Mouse (Mus musculus) cerebellum, postnatal 14 days (tissue): ENCODE measurements at regions not wholly inside any gene's neighbourhood (a gene's known extent, or its start where the extent isn't known, plus 50 kb on each side); places are given as distances from the start of the nearest gene placed in this dataset.

Experiments
- DNase-seq, 2 experiments: peaks; one replicate each; pipeline ENCODE4 v3.0.0; 2021; ENCODE audit warnings: mixed read lengths in 2 of 2

GRCm38 (mm10) chr14:24550763-24551471 lies 64.0 kb downstream of the Rps24 start:
- DNase-seq: peak; percentile 57 to 67

DNA sequence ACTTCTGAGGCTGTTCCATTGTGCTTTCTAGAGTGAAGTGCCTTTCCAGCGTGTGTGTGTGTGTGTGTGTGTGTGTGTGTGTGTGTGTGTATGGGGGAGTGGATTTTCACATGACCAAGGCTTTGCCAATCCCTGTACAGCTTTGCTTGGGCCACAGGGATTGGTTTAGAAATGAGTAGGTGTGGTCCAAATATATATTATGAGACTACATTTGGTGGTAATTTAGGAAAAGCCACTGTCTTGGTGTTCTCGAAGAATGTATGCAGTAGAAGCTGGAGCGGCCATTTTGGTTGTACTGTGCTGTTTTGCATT lies 64.5 kb downstream of the Rps24 start:
- no peak for DNase-seq

DNA sequence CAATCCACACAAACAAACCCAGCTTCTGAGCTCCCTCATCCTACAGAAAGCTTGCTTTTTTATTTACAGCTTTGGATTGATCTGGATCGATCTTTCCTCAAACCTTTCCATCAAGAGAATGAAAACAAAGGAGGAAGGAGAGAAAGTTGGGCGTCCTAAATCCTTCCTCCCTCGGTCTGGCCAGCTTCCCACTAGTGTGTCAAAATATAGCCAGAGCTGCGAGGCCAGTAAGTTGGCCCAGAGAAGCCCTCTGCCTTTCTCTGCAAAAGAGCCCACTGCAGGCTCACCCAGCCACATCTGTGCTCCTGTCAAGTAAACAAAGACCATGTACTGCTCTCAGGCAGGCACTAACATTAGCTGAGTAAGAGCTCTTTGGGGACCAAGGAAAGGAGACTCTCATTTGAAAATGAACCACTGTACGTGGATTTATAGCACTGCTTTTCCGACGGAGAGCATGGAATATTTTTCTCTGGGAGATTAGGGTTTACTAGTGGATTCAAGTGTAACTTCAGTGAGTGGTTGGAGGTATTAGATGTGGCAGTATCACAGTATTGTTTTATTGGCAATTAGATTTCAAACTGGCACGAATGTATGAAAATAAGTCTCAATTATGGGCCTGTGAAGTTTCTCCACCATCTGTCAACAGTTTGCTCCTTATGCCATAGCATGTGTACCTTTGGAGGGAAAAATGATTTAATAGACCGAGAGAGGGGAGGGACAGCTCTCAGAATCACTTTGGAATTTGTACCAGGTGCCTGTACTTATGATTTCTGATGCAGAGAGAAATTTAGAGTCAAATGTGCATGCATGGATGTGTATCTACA lies 78.1 kb downstream of the Rps24 start:
- DNase-seq: no peak

DNA sequence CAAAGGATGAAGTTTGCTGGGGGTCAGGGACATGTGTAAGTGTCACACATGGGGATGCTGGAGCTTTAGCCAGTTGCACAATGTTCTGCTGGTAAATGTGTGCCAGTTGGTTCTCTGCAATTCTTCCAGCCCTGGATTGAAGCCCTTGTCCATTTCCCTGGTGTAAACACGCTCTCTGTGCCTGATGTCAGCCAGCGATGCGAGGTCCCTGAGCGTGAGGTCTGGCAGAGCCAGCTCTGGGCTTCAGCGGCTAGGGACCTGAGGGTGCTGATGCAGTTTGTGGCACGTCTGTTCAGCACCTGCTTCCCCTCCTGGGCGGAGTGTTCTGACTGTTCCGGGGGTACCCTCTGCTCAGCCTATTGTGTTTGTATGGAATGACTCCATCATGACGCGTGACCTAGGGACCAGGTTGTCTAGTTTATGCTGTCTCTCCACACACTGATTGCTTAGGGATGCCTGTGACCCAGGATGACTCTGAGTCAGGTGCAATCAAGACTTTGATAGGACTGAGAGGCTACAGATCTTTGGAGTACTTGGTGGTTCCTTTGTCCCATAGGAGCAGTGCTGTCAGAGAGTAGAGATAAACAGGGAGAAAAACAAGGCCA lies 78.9 kb downstream of the Rps24 start:
- DNase-seq: no peak

- no peak for DNase-seq
Measured at GRCm38 (mm10) chr14:24575111-24575510, 88.2 kb downstream of the Rps24 start.

DNA sequence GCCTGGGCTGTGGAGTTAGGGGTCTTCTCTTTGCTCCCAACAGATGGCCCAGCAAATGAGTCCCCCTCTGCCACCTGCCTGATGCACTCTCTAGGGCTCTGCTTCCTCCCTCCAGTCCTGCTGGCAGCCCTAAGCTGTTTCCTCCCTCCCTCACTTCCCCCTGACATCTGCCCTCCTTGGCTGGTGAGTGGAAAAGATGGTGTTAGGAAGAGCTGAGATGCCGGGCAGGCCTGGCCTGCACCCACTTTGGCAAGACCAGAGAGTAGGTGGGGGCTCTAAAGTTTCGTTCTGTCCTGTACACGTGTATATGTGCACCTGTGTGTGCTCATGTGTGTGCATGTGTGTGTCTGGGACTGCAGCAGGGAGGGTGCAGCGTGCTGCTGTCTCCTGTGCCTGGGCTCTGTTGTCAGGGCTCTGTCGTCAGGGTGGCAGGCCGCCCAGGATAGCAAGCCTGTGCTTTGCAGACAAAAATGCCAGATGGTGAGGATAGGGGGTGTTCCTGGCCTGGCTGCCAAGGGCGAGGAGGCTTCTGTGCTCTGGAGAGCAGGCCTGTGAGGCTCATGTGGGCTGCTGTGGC lies 91.7 kb downstream of the Rps24 start:
- DNase-seq: peak; percentile 96

DNA sequence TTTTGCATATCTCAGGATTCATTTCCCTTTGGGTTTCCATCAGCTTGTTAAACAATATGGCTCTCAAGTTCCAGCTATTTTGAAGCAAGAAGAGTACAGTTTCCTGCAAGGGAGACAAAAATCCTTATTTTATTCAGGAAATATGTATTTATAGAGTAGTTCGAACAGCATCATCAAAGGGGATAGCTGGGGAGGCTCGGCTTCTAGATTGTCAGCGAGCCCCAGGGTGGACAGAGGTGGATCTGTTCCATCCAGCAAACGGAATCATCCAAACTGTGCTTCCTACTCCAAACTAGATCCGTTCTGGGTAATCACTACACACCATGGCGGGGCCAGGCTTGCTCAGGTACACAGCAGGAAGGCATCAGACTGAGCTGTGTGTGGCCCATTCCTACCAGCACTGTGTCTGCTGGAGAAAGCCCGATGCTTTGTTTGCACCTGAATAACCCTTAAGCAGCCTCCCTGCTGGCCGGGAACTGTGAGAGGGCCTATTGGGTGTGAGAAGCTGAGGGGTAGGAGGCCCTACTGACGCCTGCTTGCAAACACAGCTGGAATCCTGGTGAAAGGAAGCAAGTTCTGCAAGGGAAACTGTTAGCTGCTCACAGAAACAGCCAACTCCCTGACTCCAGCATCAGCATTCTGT lies 92.3 kb downstream of the Rps24 start:
- DNase-seq: peak; percentile 50 to 61

- DNase-seq: peak; percentile 34 to 39
Measured at GRCm38 (mm10) chr14:24586133-24586908, 99.4 kb downstream of the Rps24 start.

DNA sequence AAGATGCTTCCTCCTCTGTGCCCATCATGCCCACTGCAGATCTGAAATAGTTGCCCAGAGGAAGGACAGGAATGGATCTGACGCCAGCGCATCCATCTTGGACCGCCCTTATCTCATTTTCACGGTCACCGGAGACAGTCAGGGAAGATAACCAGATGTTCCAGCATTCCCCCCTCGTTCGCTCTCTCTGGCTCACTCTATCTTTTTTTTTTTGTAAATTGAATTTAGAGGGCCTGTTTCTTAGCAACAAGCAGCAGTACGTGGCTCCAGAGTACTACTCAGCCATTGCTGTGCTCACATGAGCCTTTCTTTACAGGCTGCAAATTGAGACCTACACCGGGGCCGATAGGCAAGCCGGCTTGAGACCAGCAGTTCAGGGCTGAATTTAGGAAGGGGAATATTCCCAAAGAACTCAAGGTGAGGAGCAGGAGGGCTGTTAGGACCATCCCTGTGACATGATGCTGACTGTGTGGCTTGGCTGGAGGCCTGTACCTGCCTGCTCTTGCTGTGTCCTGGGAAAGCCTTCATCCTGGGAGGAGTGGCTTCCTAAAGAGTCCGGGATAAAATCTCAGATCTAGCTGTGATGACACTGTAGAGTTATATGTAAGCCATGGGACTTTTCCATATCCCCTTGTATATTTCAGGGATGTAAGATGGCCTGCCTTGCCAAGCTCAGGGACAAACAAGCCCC lies 100.2 kb downstream of the Rps24 start:
- peak in 1 of 2 experiments; percentile 27 for DNase-seq

DNA sequence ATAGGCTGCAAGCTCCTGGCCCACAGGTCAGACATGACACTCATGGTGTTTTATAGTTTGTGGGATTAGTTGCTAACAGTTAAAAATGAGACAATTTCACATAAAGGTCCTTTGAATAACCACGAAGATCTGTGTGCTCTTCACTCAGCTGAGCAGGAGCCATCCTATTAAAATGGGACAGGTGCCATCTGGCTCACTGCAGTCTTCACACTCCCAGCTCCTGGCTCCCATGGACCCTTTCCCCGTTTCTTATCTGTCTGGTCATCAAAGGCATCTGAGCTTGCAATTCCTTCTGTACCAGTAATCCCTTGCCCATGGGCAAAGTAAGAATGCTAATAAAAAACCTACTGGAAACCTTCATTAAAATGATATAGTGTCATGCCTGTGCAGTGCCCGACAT lies 101.1 kb downstream of the Rps24 start:
- DNase-seq: peak; percentile 59 to 65

- DNase-seq: peak in 1 of 2 experiments; percentile 41
Measured at GRCm38 (mm10) chr14:24606444-24607173, 119.7 kb downstream of the Rps24 start.

DNA sequence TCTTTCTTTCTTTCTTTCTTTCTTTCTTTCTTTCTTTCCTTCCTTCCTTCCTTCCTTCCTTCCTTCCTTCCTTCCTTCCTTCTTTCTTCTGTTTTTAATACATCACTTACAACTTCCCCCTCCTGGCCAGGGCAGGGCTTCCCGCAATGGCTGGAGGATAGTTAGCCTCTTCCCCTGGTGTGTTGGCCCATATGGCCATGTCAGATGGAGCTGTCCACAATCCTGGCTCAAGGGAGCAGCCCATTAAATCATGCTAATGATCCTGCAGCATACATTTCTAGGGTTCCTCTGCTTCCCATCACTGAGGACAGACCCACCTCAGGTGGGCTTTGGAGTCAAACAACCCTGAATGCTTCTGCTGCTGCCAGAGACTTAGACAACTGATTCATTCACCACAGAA lies 121.4 kb downstream of the Rps24 start:
- peak; percentile 72 to 85 for DNase-seq

DNA sequence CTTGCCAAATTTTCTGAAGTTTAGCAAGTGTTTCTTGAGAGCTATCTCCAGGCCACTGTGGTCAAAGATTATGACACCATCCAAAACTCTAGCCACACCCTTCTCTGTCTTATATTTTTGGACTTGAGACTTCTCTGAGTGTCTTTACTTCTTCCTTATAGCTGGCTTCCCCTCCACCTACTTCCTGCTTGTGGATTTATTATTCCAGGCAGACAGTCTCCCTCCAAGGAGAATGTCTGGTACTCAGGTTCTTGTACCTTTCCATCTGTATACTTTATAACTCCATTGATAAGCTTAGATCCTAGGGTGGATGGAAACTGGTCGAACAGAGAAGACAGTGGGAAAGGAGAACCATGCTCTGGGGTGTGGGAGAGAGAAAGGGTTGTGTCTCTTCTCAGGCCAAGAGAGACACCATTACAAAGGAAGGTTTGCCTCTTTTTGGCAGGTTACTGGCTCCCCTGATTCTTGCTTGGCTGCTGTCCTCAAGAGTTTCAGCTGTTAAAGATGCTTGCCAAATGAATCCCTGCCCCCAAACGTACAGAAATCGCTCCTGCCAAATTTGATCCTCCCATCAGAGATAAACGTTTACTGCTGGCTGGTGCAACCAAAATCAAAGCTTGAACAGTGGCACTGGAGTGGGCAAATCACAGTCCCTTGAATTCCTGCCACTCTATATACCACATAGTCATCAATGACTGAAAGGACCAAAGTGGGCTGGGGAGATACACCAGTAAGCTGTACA lies 125.5 kb downstream of the Rps24 start:
- DNase-seq: peak; percentile 78 to 88

DNA sequence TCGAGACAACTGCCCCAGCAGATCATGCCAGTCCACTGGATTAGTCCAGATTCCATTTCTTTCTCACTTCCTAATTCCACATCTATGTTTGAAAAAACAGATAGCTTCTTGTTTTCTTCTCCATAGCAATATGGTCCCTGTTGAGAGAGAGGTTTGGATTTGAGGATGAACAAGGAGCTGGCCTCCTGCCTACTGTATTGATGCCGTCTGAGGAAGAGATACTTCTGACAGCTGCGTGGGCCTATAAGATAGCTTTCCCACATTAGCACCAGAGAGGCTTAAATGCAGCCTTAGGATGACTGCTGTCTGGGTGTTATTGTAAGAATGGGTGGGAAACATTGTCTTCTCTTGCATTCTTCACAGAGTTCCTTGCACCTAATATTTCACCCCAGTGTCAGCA lies 128.9 kb downstream of the Rps24 start:
- DNase-seq: no peak

DNA sequence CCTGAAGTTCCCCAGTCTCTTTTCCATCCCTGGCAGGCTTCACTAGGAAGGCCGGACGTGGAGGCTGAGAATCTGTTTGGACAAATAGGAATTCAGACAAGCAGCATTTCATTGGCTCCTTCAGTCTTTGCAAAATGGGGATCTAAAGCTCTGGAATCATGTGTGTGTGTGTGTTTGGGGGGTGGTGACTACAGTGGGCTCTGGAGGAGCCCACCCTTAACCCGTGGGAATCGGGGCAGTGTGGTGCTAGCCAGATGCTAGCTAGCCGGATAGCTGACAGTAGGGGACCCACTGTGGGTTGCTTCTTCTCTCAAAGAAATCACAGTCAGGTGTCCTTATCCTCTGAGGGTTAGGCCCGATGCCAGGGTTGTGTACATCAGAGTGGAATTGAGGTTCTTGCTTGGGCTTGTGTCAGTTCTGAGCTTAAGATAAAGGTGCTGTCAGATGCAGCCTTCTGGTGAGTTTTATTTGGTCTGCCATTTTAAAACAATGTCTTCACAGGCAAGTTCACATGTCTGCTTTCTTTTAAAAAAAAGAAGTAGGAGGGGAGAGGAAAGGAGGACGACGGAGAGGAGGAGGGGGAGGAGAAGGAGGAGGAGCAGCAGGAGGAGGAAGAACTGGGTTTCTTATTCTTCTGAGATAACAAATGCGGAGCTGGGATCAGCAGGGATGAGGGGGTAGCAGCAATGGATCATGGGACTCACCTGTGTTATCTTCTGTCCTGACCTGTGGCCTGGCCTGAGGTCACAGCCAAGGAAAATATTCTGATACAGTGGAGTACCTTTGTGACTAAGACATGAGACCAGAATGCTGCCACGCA lies 129.6 kb downstream of the Rps24 start:
- peak; percentile 44 to 49 for DNase-seq

DNA sequence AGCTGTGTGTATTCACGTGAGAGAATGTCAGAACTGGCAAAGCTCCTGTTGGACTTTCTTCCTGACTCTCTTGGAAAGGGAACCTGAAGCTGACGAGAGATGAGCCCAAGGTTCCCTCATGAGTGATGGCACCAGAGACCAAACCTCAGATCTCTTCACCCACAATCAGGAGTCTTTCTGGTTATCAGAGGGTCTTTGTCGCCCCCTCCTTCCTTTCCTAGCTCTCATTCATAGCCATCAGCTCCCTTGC lies 130.1 kb downstream of the Rps24 start:
- DNase-seq: peak; percentile 58 to 69

DNA sequence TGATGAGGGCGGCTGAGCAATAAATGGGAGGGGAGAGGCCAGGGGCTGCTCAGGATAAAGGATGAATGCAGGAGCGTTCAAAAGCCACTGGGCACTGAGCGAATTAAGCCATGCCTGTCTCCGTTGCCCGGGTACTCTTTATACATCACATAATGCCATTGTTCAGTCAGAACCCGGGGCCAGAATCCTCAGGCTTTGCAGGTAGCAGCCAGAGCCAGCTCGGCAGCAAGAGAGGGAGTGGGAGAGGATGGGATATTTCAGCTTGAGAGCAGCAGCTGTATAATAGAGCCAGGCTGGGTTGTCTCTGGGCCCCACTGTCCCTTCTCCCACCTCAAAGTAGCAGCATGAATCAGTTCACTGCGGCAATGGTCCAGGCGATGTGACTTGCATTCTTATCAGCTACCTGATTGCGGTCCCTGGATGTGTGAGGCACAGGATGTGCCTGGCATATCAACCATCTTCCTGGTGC lies 130.5 kb downstream of the Rps24 start:
- DNase-seq: peak; percentile 53 to 58

GRCm38 (mm10) chr14:24618226-24619038 lies 131.5 kb downstream of the Rps24 start:
- no peak for DNase-seq
